Mouse (Mus musculus) hindbrain, embryonic 16.5 days (tissue): Measurements from ENCODE around the gene Setx. TPM values are rescaled to one million over a fixed set of nuclear protein-coding genes. Genes with fewer than 3 reads are reported as not detected.

Source experiments
- ATAC-seq: fragments of 200-750 bp; cut with Nextera tagmentation; 2 replicates; pipeline ENCODE4 v1.8.0; 2017; ENCODE audit warnings: moderate TSS enrichment, moderate library complexity
- H3K27ac ChIP-seq: fragments of 300-500 bp; sonication (generic); 2 replicates; pipeline ENCODE4 v1.5.1; 2014; ENCODE audit warnings: low read depth, mild to moderate bottlenecking, control low read depth, low read length, moderate library complexity
- H3K27me3 ChIP-seq: fragments of 300-500 bp; sonication (generic); replicated peaks from 2 replicates; pipeline ENCODE4 v1.6.1; 2014; ENCODE audit warnings: low read length; ENCODE audit not compliant: control insufficient read depth, insufficient read depth
- H3K36me3 ChIP-seq: fragments of 300-500 bp; sonication (generic); 2 replicates; pipeline ENCODE4 v1.6.1; 2014; ENCODE audit warnings: mild to moderate bottlenecking, low read length, moderate library complexity, mixed read lengths; ENCODE audit not compliant: control insufficient read depth, insufficient read depth
- H3K4me1 ChIP-seq: fragments of 300-500 bp; sonication (generic); 2 replicates; pipeline ENCODE4 v1.6.1; 2014; ENCODE audit warnings: low read depth, low read length; ENCODE audit not compliant: control insufficient read depth, insufficient read depth
- H3K4me2 ChIP-seq: fragments of 300-500 bp; sonication (generic); 2 replicates; pipeline ENCODE4 v1.6.1; 2014; ENCODE audit warnings: mild to moderate bottlenecking, low read length, control low read depth, moderate library complexity
- H3K4me3 ChIP-seq: fragments of 300-500 bp; sonication (generic); 2 replicates; pipeline ENCODE4 v1.5.1; 2014; ENCODE audit warnings: mild to moderate bottlenecking, low read length, control low read depth, moderate library complexity
- H3K9ac ChIP-seq: fragments of 300-500 bp; sonication (generic); 2 replicates; pipeline ENCODE4 v1.6.1; 2014; ENCODE audit warnings: low read depth, mild to moderate bottlenecking, control low read depth, low read length, moderate library complexity
- H3K9me3 ChIP-seq: fragments of 300-500 bp; sonication (generic); 2 replicates; pipeline ENCODE4 v1.6.1; 2014; ENCODE audit warnings: mild to moderate bottlenecking, low read length, moderate library complexity; ENCODE audit not compliant: control insufficient read depth
- WGBS: fragments of 180-500 bp; shearing (Covaris S2); extraction: QIAGEN DNeasy Blood & Tissue Kit; methylation state at CpG from one replicate; pipeline ENCODE4 v1.1.7; 2014; 5-methylcytosine and 5-hydroxymethylcytosine counted together
- polyA plus RNA-seq: library from polyadenylated mRNA; unstranded; fragments of >200 nt; fragmentation: Nextera tagmentation; extraction: Ambion mirVana; gene quantifications from 2 replicates; pipeline ENCODE4 v1.2.1, GENCODE M21; 2015

Gene Setx
- polyA plus RNA-seq, 1 experiment from 2014 or later = 10.2 TPM

GRCm38 (mm10) chr2:29124936-29125701 is 1.1 kb downstream of the Setx start:
- Histone ChIP-seq H3K9ac (peak overlapping the region; percentile 93), H3K4me1 (peaks cover 11% of the 10 kb centered on the region), H3K9me3 (no peaks in the 10 kb centered on the region), H3K4me3 (peak overlapping the region; percentile 88), H3K27ac (peak overlapping the region; percentile 93), H3K36me3 (peaks cover 13% of the 10 kb centered on the region), H3K4me2 (peak overlapping the region; percentile 81), H3K27me3 (no peaks in the 10 kb centered on the region)
- under 1% methylated on average over 69 of the region's 81 CpGs for WGBS
- ATAC-seq = peak; percentile 98

- Histone ChIP-seq H3K4me2 (no peak overlapping the region), H3K27me3 (no peaks in the 10 kb centered on the region), H3K9me3 (no peaks in the 10 kb centered on the region), H3K9ac (no peak overlapping the region), H3K36me3 (peaks cover 24% of the 10 kb centered on the region), H3K4me3 (no peak overlapping the region), H3K4me1 (peaks cover 11% of the 10 kb centered on the region), H3K27ac (no peak overlapping the region)
- no peak for ATAC-seq
- 95% methylated on average over 7 of the region's 7 CpGs for WGBS
Measured at GRCm38 (mm10) chr2:29130118-29130899, 6.3 kb downstream of the Setx start.

- Histone ChIP-seq H3K27me3 (no peaks in the 10 kb centered on the region), H3K27ac (no peak overlapping the region), H3K4me2 (no peak overlapping the region), H3K4me3 (no peak overlapping the region), H3K9me3 (no peaks in the 10 kb centered on the region), H3K4me1 (no peaks in the 10 kb centered on the region), H3K9ac (no peak overlapping the region), H3K36me3 (peaks cover 24% of the 10 kb centered on the region)
- ATAC-seq = no peak
Measured at GRCm38 (mm10) chr2:29135161-29135560, 11.2 kb downstream of the Setx start.

GRCm38 (mm10) chr2:29151941-29152340 is 28.0 kb downstream of the Setx start:
- 31% methylated on average over 2 of the region's 2 CpGs for WGBS
- Histone ChIP-seq H3K4me2 (no peak overlapping the region), H3K4me1 (no peaks in the 10 kb centered on the region), H3K27me3 (no peaks in the 10 kb centered on the region), H3K9ac (no peak overlapping the region), H3K36me3 (peaks cover 32% of the 10 kb centered on the region), H3K4me3 (no peak overlapping the region), H3K9me3 (no peaks in the 10 kb centered on the region), H3K27ac (no peak overlapping the region)
- no peak for ATAC-seq

- Histone ChIP-seq H3K4me1 (no peaks in the 10 kb centered on the region), H3K4me3 (no peak overlapping the region), H3K4me2 (no peak overlapping the region), H3K9me3 (no peaks in the 10 kb centered on the region), H3K27ac (no peak overlapping the region), H3K36me3 (peaks cover 27% of the 10 kb centered on the region), H3K27me3 (no peaks in the 10 kb centered on the region), H3K9ac (no peak overlapping the region)
- ATAC-seq = no peak
- 94% methylated on average over 5 of the region's 5 CpGs for WGBS
Measured at GRCm38 (mm10) chr2:29168067-29168466, 44.1 kb downstream of the Setx start.

- no peak for ATAC-seq
- H3K36me3 ChIP-seq = peaks cover 44% of the 10 kb centered on the region
- H3K27ac ChIP-seq = no peak overlapping the region
- 98% methylated on average over 3 of the region's 3 CpGs for WGBS
- H3K9ac ChIP-seq = no peak overlapping the region
- H3K4me1 ChIP-seq = no peaks in the 10 kb centered on the region
- H3K4me3 ChIP-seq = no peak overlapping the region
- H3K9me3 ChIP-seq = no peaks in the 10 kb centered on the region
- no peaks in the 10 kb centered on the region for H3K27me3 ChIP-seq
- no peak overlapping the region for H3K4me2 ChIP-seq
Measured at GRCm38 (mm10) chr2:29174887-29175286, 50.9 kb downstream of the Setx start.

GRCm38 (mm10) chr2:29179810-29180209 is 55.8 kb downstream of the Setx start:
- Histone ChIP-seq H3K36me3 (peaks cover 31% of the 10 kb centered on the region), H3K9ac (no peak overlapping the region), H3K4me1 (no peaks in the 10 kb centered on the region), H3K27me3 (no peaks in the 10 kb centered on the region), H3K9me3 (no peaks in the 10 kb centered on the region), H3K27ac (no peak overlapping the region), H3K4me3 (no peak overlapping the region), H3K4me2 (no peak overlapping the region)
- WGBS = 87% methylated on average over 4 of the region's 4 CpGs
- ATAC-seq = no peak

GRCm38 (mm10) chr2:29181111-29181510 is 57.1 kb downstream of the Setx start:
- Histone ChIP-seq H3K27me3 (no peaks in the 10 kb centered on the region), H3K4me1 (no peaks in the 10 kb centered on the region), H3K27ac (no peak overlapping the region), H3K4me3 (no peak overlapping the region), H3K36me3 (peaks cover 24% of the 10 kb centered on the region), H3K4me2 (no peak overlapping the region), H3K9ac (no peak overlapping the region), H3K9me3 (no peaks in the 10 kb centered on the region)
- WGBS = 88% methylated on average over 2 of the region's 2 CpGs
- no peak for ATAC-seq

- Histone ChIP-seq H3K9ac (no peak overlapping the region), H3K4me2 (no peak overlapping the region), H3K9me3 (no peaks in the 10 kb centered on the region), H3K27me3 (no peaks in the 10 kb centered on the region), H3K36me3 (peaks cover 14% of the 10 kb centered on the region), H3K27ac (no peak overlapping the region), H3K4me1 (no peaks in the 10 kb centered on the region), H3K4me3 (no peak overlapping the region)
- no peak for ATAC-seq
- WGBS = 76% methylated on average over 6 of the region's 6 CpGs
Measured at GRCm38 (mm10) chr2:29183266-29183924, 59.4 kb downstream of the Setx start.
